Mouse (Mus musculus): ENCODE measurements at regions not wholly inside any gene's neighbourhood (a gene's known extent, or its start where the extent isn't known, plus 50 kb on each side); places are given as distances from the start of the nearest gene placed in this dataset.
"Not testable (repeated sequence)": the region's sequence is repeated elsewhere in the genome, so short reads cannot be mapped to it uniquely, and the experiment has no call there.

GRCm38 (mm10) chr14:52972207-52973003, 476.9 kb upstream of the Olfr1507 start:
- ATAC-seq, result not testable (repeated sequence)

GRCm38 (mm10) chr14:52962110-52962509, 466.6 kb upstream of the Olfr1507 start:
- peak; percentile 65 for ATAC-seq

- ATAC-seq, result peak; percentile 65
Measured at GRCm38 (mm10) chr14:52956515-52956914, 461.0 kb upstream of the Olfr1507 start.

- peak; percentile 46 for ATAC-seq
Measured at GRCm38 (mm10) chr14:52944925-52945324, 449.4 kb upstream of the Olfr1507 start.

GRCm38 (mm10) chr14:52942438-52942837, 446.9 kb upstream of the Olfr1507 start:
- not testable (repeated sequence) for ATAC-seq

GRCm38 (mm10) chr14:52941747-52942146, 446.2 kb upstream of the Olfr1507 start:
- not testable (repeated sequence) for ATAC-seq

- ATAC-seq, result not testable (repeated sequence)
Measured at GRCm38 (mm10) chr14:52920138-52920537, 424.6 kb upstream of the Olfr1507 start.

- ATAC-seq, result not testable (repeated sequence)
Measured at GRCm38 (mm10) chr14:52913814-52914213, 418.3 kb upstream of the Olfr1507 start.

- not testable (repeated sequence) for ATAC-seq
Measured at GRCm38 (mm10) chr14:52899629-52900028, 404.1 kb upstream of the Olfr1507 start.

- ATAC-seq, result not testable (repeated sequence)
Measured at GRCm38 (mm10) chr14:52898310-52898709, 402.8 kb upstream of the Olfr1507 start.

GRCm38 (mm10) chr14:52879978-52880377, 384.4 kb upstream of the Olfr1507 start:
- ATAC-seq, result peak; percentile 65

- peak; percentile 42 for ATAC-seq
Measured at GRCm38 (mm10) chr14:52863841-52864240, 368.3 kb upstream of the Olfr1507 start.

GRCm38 (mm10) chr14:52863107-52863506, 367.6 kb upstream of the Olfr1507 start:
- peak; percentile 96 for ATAC-seq

GRCm38 (mm10) chr14:52862491-52862890, 366.9 kb upstream of the Olfr1507 start:
- not testable (repeated sequence) for ATAC-seq

GRCm38 (mm10) chr14:52855339-52855738, 359.8 kb upstream of the Olfr1507 start:
- ATAC-seq, result not testable (repeated sequence)

- ATAC-seq, result not testable (repeated sequence)
Measured at GRCm38 (mm10) chr14:52853598-52853997, 358.0 kb upstream of the Olfr1507 start.

- peak; percentile 94 for ATAC-seq
Measured at GRCm38 (mm10) chr14:52847970-52848369, 352.4 kb upstream of the Olfr1507 start.

- ATAC-seq, result peak; percentile 60
Measured at GRCm38 (mm10) chr14:52824005-52824404, 328.5 kb upstream of the Olfr1507 start.

GRCm38 (mm10) chr14:52821617-52822016, 326.1 kb upstream of the Olfr1507 start:
- ATAC-seq, result peak; percentile 63

GRCm38 (mm10) chr14:52811128-52811415, 315.5 kb upstream of the Olfr1507 start:
- ATAC-seq, result not testable (repeated sequence)

- ATAC-seq, result peak; percentile 49
Measured at GRCm38 (mm10) chr14:52810275-52811127, 315.0 kb upstream of the Olfr1507 start.

- not testable (repeated sequence) for ATAC-seq
Measured at GRCm38 (mm10) chr14:52801705-52802104, 306.2 kb upstream of the Olfr1507 start.

- not testable (repeated sequence) for ATAC-seq
Measured at GRCm38 (mm10) chr14:52792600-52792999, 297.1 kb upstream of the Olfr1507 start.
